Mouse (Mus musculus) heart, adult 2 months (tissue): ENCODE results near the gene Ppm1b.

Experiments
- CTCF ChIP-seq: fragments of 200-600 bp; IDR thresholded peaks from 2 replicates; pipeline ENCODE4 v1.8.1; 2022; ENCODE audit warnings: antibody characterized with exemption, mild to moderate bottlenecking, moderate library complexity
- EP300 ChIP-seq: fragments of 200-500 bp; IDR thresholded peaks from 2 replicates; pipeline ENCODE4 v1.6.1; 2011; ENCODE audit warnings: low read depth, low read length, control low read depth; ENCODE audit not compliant: insufficient read depth
- POLR2A ChIP-seq: fragments of 200-500 bp; IDR thresholded peaks from 2 replicates; pipeline ENCODE4 v1.6.1; 2011; ENCODE audit warnings: mild to moderate bottlenecking, low read depth, low read length, control low read depth; ENCODE audit not compliant: insufficient read depth

GRCm38 (mm10) chr17:85048379-85048778, 91.8 kb downstream of the Ppm1b start:
- TF ChIP-seq EP300 (no peak), POLR2A (no peak), CTCF (no peak)
